In the genomic region with DNA sequence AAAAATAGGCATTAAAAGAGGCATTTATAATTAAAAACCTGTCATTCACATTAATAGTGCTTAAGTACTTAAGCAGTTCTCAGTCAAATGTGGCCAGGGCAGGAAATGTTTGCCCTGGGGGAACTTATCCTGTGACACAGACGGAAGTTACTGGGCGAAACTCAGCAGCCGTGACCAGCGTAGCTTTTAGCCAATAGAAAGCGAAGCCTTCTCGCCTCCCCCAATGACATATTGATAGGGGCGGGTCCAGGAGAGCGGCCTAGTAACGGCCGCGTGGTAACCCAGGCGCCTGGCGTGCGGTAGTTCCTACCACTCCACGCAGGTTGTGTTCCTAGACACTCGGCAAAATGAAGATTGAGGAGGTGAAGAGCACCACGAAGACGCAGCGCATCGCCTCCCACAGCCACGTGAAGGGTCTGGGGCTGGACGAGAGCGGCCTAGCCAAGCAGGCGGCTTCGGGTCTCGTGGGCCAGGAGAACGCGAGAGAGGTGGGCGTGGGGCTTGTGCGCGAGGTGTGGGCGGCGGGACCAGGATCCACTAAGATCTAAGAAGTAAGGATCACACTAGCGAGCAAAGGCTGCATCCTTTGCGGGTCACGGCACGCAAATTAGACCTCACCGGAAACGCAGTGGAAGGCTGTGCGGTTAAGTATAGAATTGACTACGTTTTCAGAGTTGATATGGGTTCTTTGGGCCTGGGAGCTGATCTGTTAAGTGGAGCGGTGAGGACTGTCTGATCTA, we compare ENCODE assay signal across 8 mouse cellular contexts. TPM values are rescaled to one million over a fixed set of nuclear protein-coding genes. Genes with fewer than 3 reads are reported as not detected.
A peak's percentile ranks its signal among the peaks of the same experiment; 100 is the strongest.
DNase-seq lines count a peak whose midpoint lies in the region; ATAC-seq and TF ChIP-seq lines count a peak whose summit lies in the region.

A gene (plus strand): TSS at position 229 of the 740 bp plus-strand sequence.

- WGBS in embryonic facial prominence, embryonic 13.5 days, result under 1% methylated on average over 42 of the region's 42 CpGs
- 1% methylated on average over 42 of the region's 42 CpGs for WGBS in kidney, adult 2 months
- under 1% methylated on average over 42 of the region's 42 CpGs for WGBS in limb, embryonic 12.5 days
- 2% methylated on average over 42 of the region's 42 CpGs for WGBS in midbrain, embryonic 15.5 days
- WGBS in spleen, adult 2 months, result 1% methylated on average over 42 of the region's 42 CpGs

- DNase-seq in 3134 (ENCODE audit: extremely low read depth, insufficient read length, low spot score), result peak; percentile 86
- peak; percentile 92 for DNase-seq in adrenal gland, postnatal 36 days
- DNase-seq in heart, adult 18-20 months, result peak; percentile 93 to 96
- peak; percentile 96 for DNase-seq in kidney, adult 2 months
- peak; percentile 88 to 94 for DNase-seq in spleen, adult 2 months (ENCODE audit: low read depth in 1 of 2, low spot score in 2 of 2)

- peaks cover 12% of the 10 kb centered on the region for H3K4me1 ChIP-seq in embryonic facial prominence, embryonic 13.5 days
- peaks cover 5% of the 10 kb centered on the region; the same call in 1 of the 2 replicates for H3K4me1 ChIP-seq in kidney, adult 2 months (ENCODE audit: control insufficient read depth, insufficient read depth, low read length)
- H3K4me1 ChIP-seq in limb, embryonic 12.5 days (replicated peaks), result peaks cover 10% of the 10 kb centered on the region
- peaks cover 17% of the 10 kb centered on the region for H3K4me1 ChIP-seq in midbrain, embryonic 15.5 days
- no peaks in the 10 kb centered on the region for H3K4me1 ChIP-seq in spleen, adult 2 months (ENCODE audit: control insufficient read depth, insufficient read depth, insufficient read length)

- peaks cover 30% of the 10 kb centered on the region for H3K36me3 ChIP-seq in embryonic facial prominence, embryonic 13.5 days
- H3K36me3 ChIP-seq in kidney, adult 2 months (ENCODE audit: control insufficient read depth, insufficient read depth, low read length), result no peaks in the 10 kb centered on the region
- peaks cover 32% of the 10 kb centered on the region for H3K36me3 ChIP-seq in limb, embryonic 12.5 days
- H3K36me3 ChIP-seq in midbrain, embryonic 15.5 days (replicated peaks), result peaks cover 20% of the 10 kb centered on the region
- H3K36me3 ChIP-seq in spleen, adult 2 months (ENCODE audit: control insufficient read depth, insufficient read depth, low read length), result peaks cover 10% of the 10 kb centered on the region

- H3K27ac ChIP-seq in embryonic facial prominence, embryonic 13.5 days, result no peak within 1 kb of the TSS
- H3K27ac ChIP-seq in kidney, adult 2 months (ENCODE audit: insufficient read depth, low read depth, low read length), result no peak within 1 kb of the TSS
- no peak within 1 kb of the TSS for H3K27ac ChIP-seq in limb, embryonic 12.5 days
- peak within 1 kb of the TSS; percentile 48; the same call in 1 of the 2 replicates for H3K27ac ChIP-seq in midbrain, embryonic 15.5 days
- peak within 1 kb of the TSS; percentile 13; the same call in 1 of the 2 replicates for H3K27ac ChIP-seq in spleen, adult 2 months (ENCODE audit: insufficient read depth, low read length)

- peak; percentile 96 for ATAC-seq in embryonic facial prominence, embryonic 13.5 days (ENCODE audit: insufficient number of reproducible peaks, insufficient read depth, low FRiP score, low TSS enrichment, low read depth)
- ATAC-seq in limb, embryonic 12.5 days (ENCODE audit: insufficient number of reproducible peaks, insufficient read depth, low FRiP score, low TSS enrichment, low read depth), result peak; percentile 99
- ATAC-seq in midbrain, embryonic 15.5 days (replicated peaks), result peak; percentile 100

- peak within 1 kb of the TSS; percentile 85 for H3K9ac ChIP-seq in embryonic facial prominence, embryonic 13.5 days
- H3K9ac ChIP-seq in limb, embryonic 12.5 days (replicated peaks), result peak within 1 kb of the TSS; percentile 79
- peak within 1 kb of the TSS; percentile 61 for H3K9ac ChIP-seq in midbrain, embryonic 15.5 days

- no peak for TF ChIP-seq CTCF in kidney, adult 2 months (conservative IDR thresholded peaks at IDR 0.05; ENCODE audit: insufficient read depth, insufficient read length, low read depth, low read length)
- no peak for TF ChIP-seq CTCF in spleen, adult 2 months (IDR thresholded peaks at IDR 0.05; ENCODE audit: extremely low read depth, insufficient read depth, insufficient read length, insufficient replicate concordance)

- peak within 1 kb of the TSS; percentile 73 for H3K4me3 ChIP-seq in embryonic facial prominence, embryonic 13.5 days
- peak within 1 kb of the TSS; percentile 94 for H3K4me3 ChIP-seq in kidney, adult 2 months (ENCODE audit: insufficient read depth, low read depth, low read length)
- H3K4me3 ChIP-seq in limb, embryonic 12.5 days (replicated peaks), result peak within 1 kb of the TSS; percentile 71
- peak within 1 kb of the TSS; percentile 77 for H3K4me3 ChIP-seq in midbrain, embryonic 15.5 days
- peak within 1 kb of the TSS; percentile 86 for H3K4me3 ChIP-seq in spleen, adult 2 months (ENCODE audit: extremely low read depth, insufficient read depth, insufficient read length)

- H3K9me3 ChIP-seq in embryonic facial prominence, embryonic 13.5 days, result no peaks in the 10 kb centered on the region
- no peaks in the 10 kb centered on the region for H3K9me3 ChIP-seq in limb, embryonic 12.5 days
- no peaks in the 10 kb centered on the region for H3K9me3 ChIP-seq in midbrain, embryonic 15.5 days

- H3K27me3 ChIP-seq in embryonic facial prominence, embryonic 13.5 days, result no peaks in the 10 kb centered on the region
- H3K27me3 ChIP-seq in kidney, adult 2 months (replicated peaks; ENCODE audit: control insufficient read depth, insufficient read depth, low read length), result no peaks in the 10 kb centered on the region
- H3K27me3 ChIP-seq in limb, embryonic 12.5 days, result no peaks in the 10 kb centered on the region
- H3K27me3 ChIP-seq in midbrain, embryonic 15.5 days (replicated peaks), result no peaks in the 10 kb centered on the region
- no peaks in the 10 kb centered on the region for H3K27me3 ChIP-seq in spleen, adult 2 months (ENCODE audit: control insufficient read depth, insufficient read depth, low read length)

- peak within 1 kb of the TSS; percentile 85 for H3K4me2 ChIP-seq in embryonic facial prominence, embryonic 13.5 days
- peak within 1 kb of the TSS; percentile 92 for H3K4me2 ChIP-seq in limb, embryonic 12.5 days
- H3K4me2 ChIP-seq in midbrain, embryonic 15.5 days, result peak within 1 kb of the TSS; percentile 90

- peak; percentile 5 for TF ChIP-seq POLR2A in kidney, adult 2 months (IDR thresholded peaks at IDR 0.05; ENCODE audit: low read depth, low read length)
- TF ChIP-seq POLR2A in spleen, adult 2 months (IDR thresholded peaks at IDR 0.05; ENCODE audit: low read depth, low read length), result no peak

RNA-seq across cellular contexts. Expression of the gene that starts here (rescaled TPM):
- total RNA-seq in adrenal gland, postnatal 36 days (2021), result 10 to 100 TPM; 32.4 to 35.2 TPM
- polyA plus RNA-seq in embryonic facial prominence, embryonic 13.5 days (2015; fragmentation: Nextera tagmentation; extraction: Ambion mirVana), result 148 and 158 TPM in 2 replicates
- total RNA-seq in heart, adult 18-20 months (2021), result 10 to 100 TPM; 17.6 to 18.1 TPM
- 21.4 and 22.9 TPM in 2 replicates for polyA plus RNA-seq in kidney, adult 2 months (2012; rRNA removed)
- 160 and 161 TPM in 2 replicates for polyA plus RNA-seq in limb, embryonic 12.5 days (2016; fragmentation: Nextera tagmentation; extraction: Ambion mirVana)
- polyA plus RNA-seq in midbrain, embryonic 15.5 days (2015; fragmentation: Nextera tagmentation; extraction: Ambion mirVana), result 95.6 and 101 TPM in 2 replicates
- polyA plus RNA-seq in spleen, adult 2 months (2012; rRNA removed), result 19.3 and 25.1 TPM in 2 replicates

Comparison
In these comparisons a context has a peak if more than half of its experiments do, and no peak if none do; other contexts are left out.
1. H3K27ac ChIP-seq: peak in midbrain, embryonic 15.5 days (single experiment) and spleen, adult 2 months (single experiment); none in embryonic facial prominence, embryonic 13.5 days (single experiment), kidney, adult 2 months (single experiment) and limb, embryonic 12.5 days (single experiment).
2. Peak in every context shown above with its lines, with median percentiles within 50 percentile points of each other: DNase-seq, ATAC-seq, H3K4me2 ChIP-seq, H3K4me3 ChIP-seq and H3K9ac ChIP-seq.